Mouse (Mus musculus): ENCODE measurements around the gene Slirp.

GRCm38 (mm10) chr12:87449456-87449855 lies 5.8 kb downstream of the Slirp start:
- TF ChIP-seq POLR2A (IDR thresholded peaks at IDR 0.05; ENCODE audit: extremely low read depth, insufficient read depth, low read length), result no peak
- no peak for TF ChIP-seq CTCF (IDR thresholded peaks at IDR 0.05; ENCODE audit: extremely low read depth, insufficient read depth, low read length)

Measured in cortical plate, adult 2 months (tissue).